Mouse (Mus musculus) layer of hippocampus, postnatal 14 days (tissue): ENCODE measurements around the gene Pigp. TPM values are rescaled to one million over a fixed set of nuclear protein-coding genes. Genes with fewer than 3 reads are reported as not detected.

Experiments
- DNase-seq, 2 experiments: peaks; one replicate each; pipeline ENCODE4 v3.0.0; 2021 to 2022; ENCODE audit warnings: low spot score in 2 of 2, mixed read lengths in 1 of 2
- long read RNA-seq, 2 experiments: library from polyadenylated mRNA; stranded (forward); transcript quantifications; one replicate each; pipeline ENCODE4 v2.0.0; 2021
- total RNA-seq, 2 experiments: library from RNA; stranded (reverse); gene quantifications; 2 replicates each; pipeline ENCODE4 v1.2.3; 2021

Pigp gene
- 10 to 100 TPM; 48.1 to 50.9 TPM for total RNA-seq
- long read RNA-seq, experiment 1, transcript Pigp-202 (5 exons, 745 nt): major isoform, 7 of 16 reads
- long read RNA-seq, experiment 1, partial matches to known transcripts: 0 of 16 reads
- long read RNA-seq, experiment 1, other reads (novel, unspliced or antisense): 1 of 16 reads
- long read RNA-seq, experiment 2, transcript Pigp-203 (5 exons, 966 nt): minor isoform, 11 of 35 reads
- long read RNA-seq, experiment 2, transcript Pigp-202 (5 exons, 745 nt): major isoform, 16 of 35 reads
- long read RNA-seq, experiment 2, partial matches to known transcripts: 0 of 35 reads
- long read RNA-seq, experiment 2, other reads (novel, unspliced or antisense): 2 of 35 reads

GRCm38 (mm10) chr16:94371301-94371931, at the start of gene Pigp:
TSS of gene Pigp (minus strand) at chr16:94371842.
- DNase-seq: peak in 1 of 2 experiments; percentile 52

GRCm38 (mm10) chr16:94420498-94420897, 48.9 kb upstream of the Pigp start:
- DNase-seq: no peak

DNA sequence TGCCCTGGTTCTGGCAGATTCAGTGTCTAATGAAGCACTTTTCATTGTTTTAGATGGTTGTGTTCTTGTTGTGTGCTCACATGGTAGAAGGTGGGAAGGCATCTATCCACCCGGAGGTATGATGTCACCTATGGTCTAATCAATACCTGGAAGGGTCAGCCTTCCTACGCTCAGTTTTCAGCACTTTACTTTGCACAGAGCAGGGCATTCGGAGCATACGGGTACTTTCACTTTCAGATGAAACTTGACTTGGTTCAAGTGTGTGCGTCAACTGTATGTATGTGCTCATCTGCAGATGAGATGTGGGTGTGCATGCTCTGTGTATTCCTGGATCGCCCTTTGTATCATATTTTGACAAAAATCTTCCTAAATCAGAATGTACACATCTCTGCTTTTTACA, 42.5 kb upstream of the Pigp start:
- no peak for DNase-seq

GRCm38 (mm10) chr16:94412760-94413159, 41.1 kb upstream of the Pigp start:
- DNase-seq: no peak

DNA sequence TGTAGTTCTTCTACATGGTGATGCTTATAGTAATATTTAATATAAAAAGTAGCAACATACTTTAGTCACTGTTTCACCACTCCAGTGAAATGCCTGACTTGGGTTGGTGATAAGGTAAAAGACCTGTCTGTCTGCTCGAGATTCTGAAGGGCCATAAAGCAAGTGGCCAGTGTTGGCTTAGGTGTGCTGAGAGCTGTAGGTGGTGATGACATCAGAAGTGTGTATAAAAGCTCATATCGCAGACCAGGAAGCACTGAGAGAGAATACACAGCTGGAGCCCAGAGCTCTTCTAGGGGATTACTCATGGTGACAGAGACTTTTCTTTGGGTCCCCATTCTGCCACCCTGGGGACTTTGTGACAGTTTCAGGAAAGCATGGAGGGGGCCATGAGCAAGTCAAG, 40.6 kb upstream of the Pigp start:
- no peak for DNase-seq

- no peak for DNase-seq
Observed at GRCm38 (mm10) chr16:94411287-94411686, 39.6 kb upstream of the Pigp start.

DNA sequence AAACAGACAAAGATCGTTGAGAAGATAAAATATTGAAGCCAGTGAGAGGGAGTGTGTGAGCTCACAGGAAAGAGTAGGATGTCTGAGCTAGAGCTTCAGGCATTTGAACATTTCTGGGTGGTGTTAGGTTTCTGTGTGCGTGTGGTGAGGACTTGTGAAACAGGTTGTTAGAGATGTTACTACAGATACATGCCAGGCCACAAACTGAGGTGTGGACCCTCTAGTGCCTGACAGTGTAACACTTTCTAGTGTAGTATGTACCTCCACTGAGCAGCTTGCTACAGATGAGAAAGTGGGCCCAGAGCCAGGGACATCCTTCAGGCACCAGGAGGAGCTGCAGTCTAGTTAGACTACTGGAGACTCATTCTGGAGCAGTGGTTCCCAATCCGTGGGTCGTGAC, 30.5 kb upstream of the Pigp start:
- peak in 1 of 2 experiments; percentile 35 for DNase-seq

GRCm38 (mm10) chr16:94401636-94402035, 30.0 kb upstream of the Pigp start:
- no peak for DNase-seq

DNA sequence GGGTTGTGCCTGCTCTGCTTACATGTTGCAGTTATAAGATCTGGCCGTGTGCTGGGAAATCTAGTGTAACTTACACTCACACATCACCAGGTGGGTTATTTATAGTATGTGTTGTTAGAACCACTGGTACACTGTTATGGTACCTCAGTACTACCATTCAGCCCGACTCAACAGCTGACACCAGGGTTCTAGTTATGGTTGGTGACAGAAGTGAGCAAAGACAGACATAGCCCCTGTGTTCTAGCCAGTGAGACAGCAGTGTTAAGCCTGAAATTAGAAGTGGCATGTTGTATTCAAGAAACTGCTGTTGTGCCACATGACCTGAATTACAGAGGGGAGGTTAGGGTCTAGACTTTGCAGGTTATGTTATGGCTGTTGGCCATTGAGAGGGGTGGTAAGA, 27.5 kb upstream of the Pigp start:
- no peak for DNase-seq

DNA sequence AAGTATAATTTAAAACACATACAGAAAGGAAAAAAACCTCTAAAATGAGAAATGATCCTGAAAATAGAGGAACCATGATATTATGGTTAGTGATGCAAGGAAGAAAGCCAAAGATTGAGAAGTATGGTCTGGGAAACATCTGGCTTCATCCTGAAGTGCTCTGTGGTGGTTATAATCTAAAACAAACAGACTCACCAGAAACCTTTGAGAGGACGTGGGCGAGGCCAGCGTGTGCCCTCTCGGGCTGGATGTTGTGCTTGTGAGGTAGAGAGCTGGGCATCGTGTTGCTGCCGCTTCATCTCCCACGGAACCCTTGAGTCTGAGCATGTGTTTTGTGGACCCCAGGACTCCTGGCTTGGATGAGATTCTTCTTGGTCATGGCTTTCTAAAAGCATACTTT, 25.0 kb upstream of the Pigp start:
- no peak for DNase-seq

GRCm38 (mm10) chr16:94395051-94395450, 23.4 kb upstream of the Pigp start:
- DNase-seq: no peak

DNA sequence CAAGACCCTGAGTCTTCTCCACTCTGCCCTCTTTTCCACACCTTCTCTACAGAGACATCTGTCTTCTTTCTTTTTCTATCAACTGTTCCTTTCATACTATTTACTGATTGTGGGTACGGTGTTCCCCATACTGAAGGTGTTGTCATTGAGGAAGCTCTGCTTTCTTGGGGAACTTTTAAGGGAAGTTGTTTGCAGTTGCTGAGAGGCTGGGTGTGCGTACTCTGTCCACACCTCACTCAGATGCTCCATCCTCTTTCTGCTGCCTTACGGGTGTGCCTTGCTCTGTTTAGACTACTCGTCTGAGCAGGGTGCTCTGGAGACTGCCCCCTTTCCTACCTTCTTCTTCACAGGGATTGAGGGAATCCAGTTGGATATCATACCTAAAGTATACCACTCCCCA, 20.7 kb upstream of the Pigp start:
- DNase-seq: no peak

DNA sequence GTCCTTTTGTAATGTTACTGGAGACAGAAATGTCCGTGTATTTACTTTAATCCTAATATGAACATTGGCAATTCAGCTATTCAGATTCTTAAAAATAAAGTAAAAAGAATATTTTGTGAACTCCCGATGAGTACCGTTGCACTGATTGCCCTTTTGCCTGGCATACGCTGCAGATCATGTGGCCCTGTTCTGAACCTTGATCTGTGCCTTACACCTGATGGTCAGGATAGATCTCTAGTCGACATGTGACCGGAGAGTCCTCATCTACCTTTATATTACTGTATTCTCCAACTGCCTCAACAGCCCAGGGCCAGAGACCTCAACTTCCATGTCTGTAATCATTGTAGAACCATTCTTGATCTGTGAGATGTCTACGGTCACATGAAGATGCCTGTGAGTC, 16.0 kb upstream of the Pigp start:
- DNase-seq: no peak

DNA sequence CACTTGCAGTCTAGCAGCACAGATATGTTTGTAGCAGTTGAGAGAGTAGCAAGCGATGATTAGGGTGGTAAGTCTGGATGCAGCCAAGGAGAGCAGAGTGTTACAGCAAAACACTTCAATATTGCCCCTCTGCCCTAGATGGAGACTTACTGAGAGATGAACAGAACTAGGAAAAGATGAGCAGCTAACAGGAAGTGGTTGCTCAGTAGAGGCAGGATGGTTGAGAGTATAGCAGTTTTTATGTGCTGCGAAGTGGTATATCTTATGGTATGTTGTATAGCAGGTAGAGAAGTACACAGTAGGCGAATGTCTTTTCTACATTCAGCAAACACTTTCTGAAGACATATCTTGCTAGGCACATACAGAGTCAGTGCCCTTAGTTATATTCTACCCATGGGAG, 11.6 kb upstream of the Pigp start:
- no peak for DNase-seq

GRCm38 (mm10) chr16:94379386-94379785, 7.7 kb upstream of the Pigp start:
- DNase-seq: no peak

GRCm38 (mm10) chr16:94370915-94371300, 734 bp downstream of the Pigp start:
- peak; percentile 72 to 79 for DNase-seq

GRCm38 (mm10) chr16:94370173-94370914, 1.3 kb downstream of the Pigp start, which contains the start of gene Ttc3:
TSS of gene Ttc3 (plus strand) at chr16:94370618.
- DNase-seq: peak; percentile 93 to 98

- DNase-seq: no peak
Observed at GRCm38 (mm10) chr16:94369596-94370172, 2.0 kb downstream of the Pigp start.

GRCm38 (mm10) chr16:94365435-94365834, 6.2 kb downstream of the Pigp start:
- no peak for DNase-seq

DNA sequence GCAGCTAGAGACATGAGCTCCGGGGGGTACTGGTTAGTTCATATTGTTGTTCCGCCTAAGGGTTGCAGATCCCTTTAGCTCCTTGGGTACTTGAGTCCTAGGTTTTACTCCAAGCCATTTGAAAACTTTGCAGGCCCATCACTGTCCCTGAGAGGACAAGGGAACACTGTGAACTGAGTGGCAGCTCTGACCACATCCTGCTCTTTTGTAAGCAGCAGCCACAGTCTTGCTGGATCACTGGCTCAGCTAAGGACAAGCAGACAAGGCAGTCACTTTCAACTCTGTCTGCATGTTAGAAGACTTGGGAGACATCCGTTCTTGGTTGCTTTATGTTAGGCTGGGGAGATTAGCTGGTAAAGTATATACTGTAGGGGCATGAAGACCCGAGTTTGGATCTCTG, 7.8 kb downstream of the Pigp start:
- no peak for DNase-seq

DNA sequence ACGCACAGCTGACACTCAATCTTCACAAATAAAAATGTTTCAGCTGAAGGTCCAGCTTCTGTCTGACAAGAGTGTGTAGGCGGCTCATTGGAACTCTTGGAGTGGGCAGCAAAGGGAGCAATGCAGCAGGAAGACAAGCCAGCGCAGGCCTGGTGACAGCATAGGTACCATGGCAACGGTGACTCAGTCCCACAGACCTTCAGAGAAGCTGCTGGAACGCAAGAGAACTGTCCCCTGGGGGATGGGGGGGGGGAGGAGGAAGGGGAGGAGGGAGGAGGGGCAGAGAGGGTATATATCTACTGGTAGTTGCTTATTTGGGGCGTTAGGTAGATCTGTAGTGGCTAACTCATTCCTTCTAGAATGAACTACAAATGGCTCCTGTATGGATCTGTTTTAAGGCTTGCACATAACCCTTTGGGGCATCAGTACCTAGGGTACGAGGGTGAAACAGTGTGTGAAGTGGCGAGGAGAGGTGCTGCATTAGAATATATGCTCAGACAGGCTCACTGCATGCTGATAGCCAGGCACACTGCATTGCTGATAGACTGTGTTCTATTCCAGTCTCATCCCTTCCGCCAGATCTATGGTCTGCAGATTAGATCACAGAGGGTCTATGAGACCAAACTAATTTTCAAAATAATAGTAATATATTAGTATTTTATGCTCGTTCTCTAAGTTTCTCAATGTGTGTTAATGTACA, 9.3 kb downstream of the Pigp start:
- peak; percentile 45 to 81 for DNase-seq
